Mouse (Mus musculus): ENCODE measurements around the gene Gm21994. TPM values are rescaled to one million over a fixed set of nuclear protein-coding genes. Genes with fewer than 3 reads are reported as not detected.
"Not testable (repeated sequence)": the region's sequence is repeated elsewhere in the genome, so short reads cannot be mapped to it uniquely, and the experiment has no call there.

Gene Gm21994
- polyA plus RNA-seq, 1 experiment from 2014 or later: 3.4 TPM

- H3K36me3 ChIP-seq (replicated peaks; ENCODE audit: control insufficient read depth, insufficient read depth, low read depth, low read length); H3K4me1 ChIP-seq (ENCODE audit: control insufficient read depth, insufficient read depth, low read length); H3K27me3 ChIP-seq (ENCODE audit: control insufficient read depth, insufficient read depth, low read length); H3K9me3 ChIP-seq (replicated peaks; ENCODE audit: control insufficient read depth, low read length); H3K27ac ChIP-seq (replicated peaks; ENCODE audit: low read depth, low read length): not testable (repeated sequence)
- Histone ChIP-seq H3K4me2 (ENCODE audit: low read depth, low read length) (peak within 1 kb of the TSS; percentile 29), H3K9ac (replicated peaks; ENCODE audit: low read length) (peak within 1 kb of the TSS; percentile 55), H3K4me3 (ENCODE audit: low read depth, low read length) (peak within 1 kb of the TSS; percentile 37)
- 0% methylated on average over 15 of the region's 15 CpGs for WGBS
- ATAC-seq (replicated peaks; ENCODE audit: insufficient number of reproducible peaks, low FRiP score, low TSS enrichment, low read depth) (peak; percentile 100), DNase-seq (ENCODE audit: low spot score) (peak; percentile 57)
These were observed 37.6 kb downstream of the Gm21994 start, which contains the start of gene Zfp937 for GRCm38 (mm10) chr2:150217600-150218362. TSS of gene Zfp937 (plus strand) at chr2:150218073.

Other genes with a start within 250 kb of the Gm21994 start
- 5.9 and 9.5 TPM in 2 replicates for gene Zfp120, start 118.9 kb downstream of the Gm21994 start, polyA plus RNA-seq (2014; fragmentation: Nextera tagmentation; extraction: Ambion mirVana)
- not detected in 2 replicates for gene Gm10770, start 75.9 kb downstream of the Gm21994 start, polyA plus RNA-seq (2014; fragmentation: Nextera tagmentation; extraction: Ambion mirVana)
- gene Gm14139, start 73.8 kb downstream of the Gm21994 start, polyA plus RNA-seq (2014; fragmentation: Nextera tagmentation; extraction: Ambion mirVana): not detected in 2 replicates
- 9.4 and 11.0 TPM in 2 replicates for gene Zfp937, start 37.5 kb downstream of the Gm21994 start, polyA plus RNA-seq (2014; fragmentation: Nextera tagmentation; extraction: Ambion mirVana)
- not detected in 2 replicates for gene Gm14124, start 1.9 kb upstream of the Gm21994 start, polyA plus RNA-seq (2014; fragmentation: Nextera tagmentation; extraction: Ambion mirVana)
- 2.2 and 2.8 TPM in 2 replicates for gene Gm10130, start 68.1 kb upstream of the Gm21994 start, polyA plus RNA-seq (2014; fragmentation: Nextera tagmentation; extraction: Ambion mirVana)
- gene 3300002I08Rik, start 107.2 kb upstream of the Gm21994 start, polyA plus RNA-seq (2014; fragmentation: Nextera tagmentation; extraction: Ambion mirVana): 9.1 and 9.2 TPM in 2 replicates
- 7.7 and 7.8 TPM in 2 replicates for gene Zfp442, start 195.9 kb upstream of the Gm21994 start, polyA plus RNA-seq (2014; fragmentation: Nextera tagmentation; extraction: Ambion mirVana)
- gene Zfp345, start 229.5 kb upstream of the Gm21994 start, polyA plus RNA-seq (2014; fragmentation: Nextera tagmentation; extraction: Ambion mirVana): not detected in 2 replicates

All from embryonic facial prominence, embryonic 11.5 days (tissue).